Comparison of ENCODE assay signal across 12 mouse cellular contexts in genomic region chr5:131851597-131852453, GRCm38 (mm10).
DNase-seq lines count a peak whose midpoint lies in the region; ATAC-seq lines count a peak whose summit lies in the region.
"Had no signal": no experiment of that assay in that cellular context is flagged by ENCODE, and none has a peak within 500 bp of the region (broad histone marks: within the 10 kb centered on the region; RNA-seq: fewer than 3 reads in every experiment).

No protein-coding gene starts in this region.

- H3K27me3 ChIP-seq in forebrain, embryonic 11.5 days (ENCODE audit: control insufficient read depth, insufficient read depth, low read length), result peaks cover 6% of the 10 kb centered on the region; the same call in 1 of the 2 replicates
- H3K27me3 ChIP-seq in intestine, embryonic 14.5 days (replicated peaks; ENCODE audit: control insufficient read depth, insufficient read depth, low read length), result 0 out of 2 replicates have a peak, but pooled peaks cover 2% of the 10 kb centered on the region
- peaks cover 22% of the 10 kb centered on the region; the same call in 1 of the 2 replicates for H3K27me3 ChIP-seq in neural tube, embryonic 12.5 days (replicated peaks)

- H3K9ac ChIP-seq in forebrain, embryonic 11.5 days (ENCODE audit: low read length), result no peak overlapping the region
- H3K9ac ChIP-seq in intestine, embryonic 14.5 days (ENCODE audit: low read length), result no peak overlapping the region
- no peak overlapping the region for H3K9ac ChIP-seq in neural tube, embryonic 12.5 days

- 12% methylated on average over 20 of the region's 20 CpGs for WGBS in forebrain, embryonic 11.5 days
- 31% methylated on average over 20 of the region's 20 CpGs for WGBS in intestine, embryonic 14.5 days
- WGBS in neural tube, embryonic 12.5 days, result 9% methylated on average over 20 of the region's 20 CpGs

- H3K4me3 ChIP-seq in forebrain, embryonic 11.5 days (ENCODE audit: low read depth, low read length), result no peak overlapping the region
- H3K4me3 ChIP-seq in intestine, embryonic 14.5 days (ENCODE audit: low read depth, low read length), result no peak overlapping the region
- H3K4me3 ChIP-seq in neural tube, embryonic 12.5 days, result no peak overlapping the region
- H3K4me3 ChIP-seq: megakaryocyte, embryonic 14.5 days had no signal

- peak overlapping the region; percentile 54; the same call in 1 of the 2 replicates for H3K27ac ChIP-seq in forebrain, embryonic 11.5 days (ENCODE audit: low read depth, low read length)
- H3K27ac ChIP-seq in intestine, embryonic 14.5 days (ENCODE audit: low read depth), result peak overlapping the region; percentile 17; the same call in 1 of the 2 replicates
- H3K27ac ChIP-seq in neural tube, embryonic 12.5 days, result no peak overlapping the region

- H3K9me3 ChIP-seq in forebrain, embryonic 11.5 days (ENCODE audit: control insufficient read depth, low read length), result no peaks in the 10 kb centered on the region
- no peaks in the 10 kb centered on the region for H3K9me3 ChIP-seq in intestine, embryonic 14.5 days (ENCODE audit: control insufficient read depth, low read length)
- H3K9me3 ChIP-seq in neural tube, embryonic 12.5 days, result no peaks in the 10 kb centered on the region
- H3K9me3 ChIP-seq: megakaryocyte, embryonic 14.5 days had no signal

- no peaks in the 10 kb centered on the region for H3K36me3 ChIP-seq in forebrain, embryonic 11.5 days (ENCODE audit: control insufficient read depth, insufficient read depth, low read length)
- no peaks in the 10 kb centered on the region for H3K36me3 ChIP-seq in intestine, embryonic 14.5 days (ENCODE audit: control insufficient read depth, insufficient read depth, low read length)
- no peaks in the 10 kb centered on the region for H3K36me3 ChIP-seq in neural tube, embryonic 12.5 days

- ATAC-seq in forebrain, embryonic 11.5 days (replicated peaks; ENCODE audit: low FRiP score), result peak; percentile 73
- ATAC-seq in intestine, embryonic 14.5 days (replicated peaks; ENCODE audit: low FRiP score, low TSS enrichment, low read depth), result peak; percentile 82
- ATAC-seq in neural tube, embryonic 12.5 days (ENCODE audit: low FRiP score, low read depth), result peak; percentile 85
- no peak for ATAC-seq in frontal cortex, adult (ENCODE audit: low TSS enrichment)

- H3K4me2 ChIP-seq in forebrain, embryonic 11.5 days (ENCODE audit: low read depth, low read length, severe bottlenecking), result 0 out of 2 replicates have a peak overlapping the region, but pooled peaks have one; percentile 3
- no peak overlapping the region; the same call in 1 of the 2 replicates for H3K4me2 ChIP-seq in intestine, embryonic 14.5 days (ENCODE audit: low read length)
- peak overlapping the region; percentile 41 for H3K4me2 ChIP-seq in neural tube, embryonic 12.5 days (replicated peaks)

- H3K4me1 ChIP-seq in forebrain, embryonic 11.5 days (replicated peaks; ENCODE audit: control insufficient read depth, insufficient read depth, low read length), result peaks cover 32% of the 10 kb centered on the region
- H3K4me1 ChIP-seq in intestine, embryonic 14.5 days (replicated peaks; ENCODE audit: control insufficient read depth, insufficient read depth, low read length), result peaks cover 27% of the 10 kb centered on the region
- peaks cover 47% of the 10 kb centered on the region for H3K4me1 ChIP-seq in neural tube, embryonic 12.5 days

- DNase-seq in embryo, embryonic 11 days, result peak; percentile 76
- peak; percentile 75 for DNase-seq in forebrain, embryonic 11.5 days (ENCODE audit: low spot score)
- DNase-seq in intestine, embryonic 14.5 days (ENCODE audit: low spot score), result peak; percentile 66
- DNase-seq in right cerebral cortex, postnatal 4 days, result no peak
- no peak for DNase-seq in thymus, postnatal 4 days
- DNase-seq: adrenal gland, postnatal 36 days; cerebellum, postnatal 14 days; gastrocnemius, postnatal 36 days; left cerebral cortex, postnatal 4 days had no signal

Comparison
In these comparisons a context has a peak if more than half of its experiments do, and no peak if none do; other contexts are left out.
1. DNase-seq: peak in embryo, embryonic 11 days (single experiment), forebrain, embryonic 11.5 days (single experiment) and intestine, embryonic 14.5 days (single experiment); none in right cerebral cortex, postnatal 4 days (single experiment) and thymus, postnatal 4 days (single experiment).